Mouse (Mus musculus) CH12.LX (cell line): ENCODE results near the gene Mfsd7a. TPM values are rescaled to one million over a fixed set of nuclear protein-coding genes. Genes with fewer than 3 reads are reported as not detected.

Experiments
- DNase-seq: peaks from one replicate; pipeline ENCODE4 v3.0.0-alpha.2; 2013; ENCODE audit errors: extremely low read depth
- H3K27ac ChIP-seq: 2 replicates; pipeline ENCODE4 v1.5.1; 2012; ENCODE audit warnings: low read depth, mild to moderate bottlenecking, control low read depth, moderate library complexity; ENCODE audit not compliant: insufficient read depth
- H3K27me3 ChIP-seq: replicated peaks from 2 replicates; pipeline ENCODE3; 2012; ENCODE audit warnings: inconsistent platforms
- H3K36me3 ChIP-seq, 2 experiments: replicated peaks in 1 of 2; 2 replicates each; pipeline versions ENCODE3 to v1.6.1; 2012; ENCODE audit warnings: inconsistent platforms in 1 of 2, low read length in 1 of 2, mild to moderate bottlenecking in 1 of 2, mixed read lengths in 1 of 2, moderate library complexity in 1 of 2; ENCODE audit not compliant: control insufficient read depth in 1 of 2, insufficient read depth in 1 of 2
- H3K4me1 ChIP-seq, 2 experiments: 2 replicates each; pipeline ENCODE4 v1.6.1; 2012; ENCODE audit warnings: inconsistent platforms in 1 of 2, moderate library complexity in 1 of 2; ENCODE audit not compliant: insufficient read depth in 2 of 2, control insufficient read depth in 1 of 2
- H3K4me2 ChIP-seq: 2 replicates; pipeline ENCODE4 v1.6.1; 2012; ENCODE audit warnings: low read depth, mild to moderate bottlenecking, control low read depth; ENCODE audit not compliant: poor library complexity, insufficient read depth, severe bottlenecking
- H3K4me3 ChIP-seq, 3 experiments: fragments of 150-350 bp in 1 of 3; sonication (generic) in 1 of 3; replicated peaks in 1 of 3; 2 replicates each; pipeline versions ENCODE3 to v1.5.1; 2011 to 2012; ENCODE audit warnings: low read depth in 2 of 3, low read length in 2 of 3, mild to moderate bottlenecking in 2 of 3, moderate library complexity in 2 of 3, control low read depth in 1 of 3, improper control_type of control experiment in 1 of 3, inconsistent platforms in 1 of 3, mixed read lengths in 1 of 3; ENCODE audit not compliant: poor library complexity in 1 of 3
- H3K79me2 ChIP-seq: replicated peaks from 2 replicates; pipeline ENCODE4 v1.6.1; 2012; ENCODE audit warnings: mild to moderate bottlenecking, moderate library complexity; ENCODE audit not compliant: control insufficient read depth, poor library complexity, insufficient read depth, severe bottlenecking; ENCODE audit errors: extremely low read depth
- H3K9ac ChIP-seq: 2 replicates; pipeline ENCODE4 v1.6.1; 2012; ENCODE audit warnings: low read depth, mild to moderate bottlenecking, control low read depth, moderate library complexity; ENCODE audit not compliant: insufficient read depth
- H3K9me3 ChIP-seq: replicated peaks from 2 replicates; pipeline ENCODE3; 2012; ENCODE audit warnings: low read length, inconsistent platforms, mixed read lengths
- CHD2 ChIP-seq: IDR thresholded peaks from 2 replicates; pipeline ENCODE4 v1.6.1; 2011; ENCODE audit warnings: low read length, improper control_type of control experiment
- CTCF ChIP-seq, 2 experiments: IDR thresholded peaks in 1 of 2; conservative IDR thresholded peaks in 1 of 2; 2 replicates each; pipeline ENCODE4 v1.5.1; 2011 to 2012; ENCODE audit warnings: low read depth in 2 of 2, low read length in 2 of 2, improper control_type of control experiment in 1 of 2, inconsistent platforms in 1 of 2, mild to moderate bottlenecking in 1 of 2, moderate library complexity in 1 of 2
- E2F4 ChIP-seq: IDR thresholded peaks from 2 replicates; pipeline ENCODE4 v1.6.1; 2011; ENCODE audit warnings: low read depth, low read length, improper control_type of control experiment; ENCODE audit not compliant: insufficient replicate concordance
- ELF1 ChIP-seq: IDR thresholded peaks from 2 replicates; pipeline ENCODE4 v1.6.1; 2014; ENCODE audit warnings: low read depth, mild to moderate bottlenecking, inconsistent platforms, low read length, improper control_type of control experiment
- ETS1 ChIP-seq: conservative IDR thresholded peaks from 2 replicates; pipeline ENCODE4 v1.6.1; 2012; ENCODE audit warnings: low read depth, mild to moderate bottlenecking, inconsistent platforms, low read length, improper control_type of control experiment, moderate library complexity
- GABPA ChIP-seq: IDR thresholded peaks from 2 replicates; pipeline ENCODE4 v1.6.1; 2012; ENCODE audit warnings: low read depth, low read length, improper control_type of control experiment, inconsistent platforms; ENCODE audit not compliant: insufficient replicate concordance
- HCFC1 ChIP-seq: IDR thresholded peaks from 2 replicates; pipeline ENCODE4 v1.6.1; 2012; ENCODE audit warnings: low read depth, mild to moderate bottlenecking, inconsistent platforms, low read length, improper control_type of control experiment
- IRF4 ChIP-seq: IDR thresholded peaks from 2 replicates; pipeline ENCODE4 v1.6.1; 2014; ENCODE audit warnings: low read depth, mild to moderate bottlenecking, inconsistent platforms, low read length, improper control_type of control experiment
- JUN ChIP-seq: IDR thresholded peaks from 2 replicates; pipeline ENCODE4 v1.6.1; 2011; ENCODE audit warnings: low read depth, mild to moderate bottlenecking, low read length, improper control_type of control experiment, moderate library complexity; ENCODE audit not compliant: insufficient read depth
- JUND ChIP-seq: conservative IDR thresholded peaks from 2 replicates; pipeline ENCODE4 v1.6.1; 2011; ENCODE audit warnings: low read depth, low read length, improper control_type of control experiment
- KAT2A ChIP-seq: IDR thresholded peaks from 2 replicates; pipeline ENCODE4 v1.6.1; 2012; ENCODE audit warnings: low read length, improper control_type of control experiment, inconsistent platforms; ENCODE audit not compliant: insufficient replicate concordance
- MAX ChIP-seq: IDR thresholded peaks from 2 replicates; pipeline ENCODE4 v1.6.1; 2011; ENCODE audit warnings: low read length, improper control_type of control experiment
- MYC ChIP-seq: IDR thresholded peaks from 2 replicates; pipeline ENCODE4 v1.6.1; 2011; ENCODE audit warnings: low read depth, mild to moderate bottlenecking, improper control_type of control experiment, low read length
- NELFE ChIP-seq: IDR thresholded peaks from 2 replicates; pipeline ENCODE4 v1.6.1; 2011; ENCODE audit warnings: low read depth, low read length, improper control_type of control experiment
- NRF1 ChIP-seq: IDR thresholded peaks from 2 replicates; pipeline ENCODE4 v1.6.1; 2014; ENCODE audit warnings: low read depth, mild to moderate bottlenecking, inconsistent platforms, low read length, improper control_type of control experiment, moderate library complexity
- POLR2A ChIP-seq: IDR thresholded peaks from 2 replicates; pipeline ENCODE4 v1.6.1; 2011; ENCODE audit warnings: low read depth, mild to moderate bottlenecking, improper control_type of control experiment, low read length
- RAD21 ChIP-seq: IDR thresholded peaks from 2 replicates; pipeline ENCODE4 v1.6.1; 2011; ENCODE audit warnings: low read depth, mild to moderate bottlenecking, low read length, improper control_type of control experiment, moderate library complexity
- SIN3A ChIP-seq: IDR thresholded peaks from 2 replicates; pipeline ENCODE4 v1.6.1; 2012; ENCODE audit warnings: low read length, improper control_type of control experiment, inconsistent platforms
- SMC3 ChIP-seq: IDR thresholded peaks from 2 replicates; pipeline ENCODE4 v1.6.1; 2011; ENCODE audit warnings: low read depth, low read length, improper control_type of control experiment
- TBP ChIP-seq: conservative IDR thresholded peaks from 2 replicates; pipeline ENCODE4 v1.6.1; 2011; ENCODE audit warnings: low read depth, low read length, improper control_type of control experiment
- TCF12 ChIP-seq: IDR thresholded peaks from 2 replicates; pipeline ENCODE4 v1.6.1; 2014; ENCODE audit warnings: low read depth, mild to moderate bottlenecking, inconsistent platforms, low read length, improper control_type of control experiment
- UBTF ChIP-seq: IDR thresholded peaks from 2 replicates; pipeline ENCODE4 v1.6.1; 2012; ENCODE audit warnings: low read depth, mild to moderate bottlenecking, inconsistent platforms, low read length, improper control_type of control experiment, moderate library complexity
- ZMIZ1 ChIP-seq: IDR thresholded peaks from 2 replicates; pipeline ENCODE4 v1.6.1; 2012; ENCODE audit warnings: low read depth, mild to moderate bottlenecking, inconsistent platforms, low read length, improper control_type of control experiment
- dilution Hi-C: fragments of 300-500 bp; cut with MboI; formaldehyde crosslinking; loops from 2 replicates; pipeline ENCODE4 v1.14.3; 2020; ENCODE audit warnings: low sequenced_read_pairs; ENCODE audit not compliant: extremely low pct_unique_long_range_greater_than_20kb, extremely low pct_ligation_motif_present
- in situ Hi-C: fragments of 300-500 bp; cut with MboI; formaldehyde crosslinking; loops from 3 replicates; pipeline ENCODE4 v1.14.3; 2019; ENCODE audit warnings: low sequenced_read_pairs, low pct_ligation_motif_present, low pct_unique_long_range_greater_than_20kb, mixed read lengths
- polyA plus RNA-seq: library from polyadenylated mRNA; unstranded; fragments of >175 nt; gene quantifications from 2 replicates; pipeline ENCODE4 v1.2.1, GENCODE M21; 2012; ENCODE audit warnings: low read depth; ENCODE audit not compliant: insufficient read length
- total RNA-seq, 2 experiments: library from RNA; depleted of rRNA; stranded (reverse); fragments of 300-350 nt in 1 of 2; fragments of >200 nt in 1 of 2; gene quantifications; 2 replicates each; pipeline ENCODE4 v1.2.3; 2012 to 2014

Gene Mfsd7a
- total and polyA plus RNA-seq, 3 experiments, result not detected

DNA sequence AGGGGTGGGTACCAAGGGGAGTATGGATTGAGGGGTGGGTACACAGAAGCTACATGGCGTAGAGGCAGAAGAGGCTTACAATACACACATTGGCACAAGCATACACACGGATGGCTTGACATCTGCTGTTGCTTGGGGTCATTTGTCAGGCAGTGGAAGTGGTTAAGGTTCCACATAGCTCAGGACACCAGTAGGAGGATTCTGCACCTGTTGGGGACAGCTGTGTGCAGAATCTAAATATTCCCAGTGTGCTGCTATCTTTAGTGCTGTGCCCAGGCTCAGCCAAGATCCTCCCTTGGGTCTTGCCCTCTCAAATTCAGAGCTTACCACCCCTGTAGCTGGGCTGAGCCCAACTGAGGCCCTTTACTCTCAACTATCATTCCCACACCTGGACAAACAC is 12.6 kb downstream of the Mfsd7a start:
- Histone ChIP-seq H3K4me1 (peaks cover 3 to 20% of the 10 kb centered on the region in 2 experiments), H3K27ac (no peak overlapping the region), H3K4me3 (no peak overlapping the region), H3K36me3 (peaks cover 8 to 19% of the 10 kb centered on the region in 2 experiments), H3K4me2 (no peak overlapping the region), H3K9me3 (no peaks in the 10 kb centered on the region), H3K9ac (no peak overlapping the region), H3K79me2 (peaks cover 10% of the 10 kb centered on the region), H3K27me3 (peaks cover 2% of the 10 kb centered on the region)
- DNase-seq, result no peak
- dilution Hi-C loops (no loop called here), in situ Hi-C loops (loop anchor here (25.0 kb wide), 1 partner anchor 226 kb away; the partner anchor contains the start of genes Dgkq and Idua)
- TF ChIP-seq GABPA, result no peak
- TF ChIP-seq UBTF, result no peak

DNA sequence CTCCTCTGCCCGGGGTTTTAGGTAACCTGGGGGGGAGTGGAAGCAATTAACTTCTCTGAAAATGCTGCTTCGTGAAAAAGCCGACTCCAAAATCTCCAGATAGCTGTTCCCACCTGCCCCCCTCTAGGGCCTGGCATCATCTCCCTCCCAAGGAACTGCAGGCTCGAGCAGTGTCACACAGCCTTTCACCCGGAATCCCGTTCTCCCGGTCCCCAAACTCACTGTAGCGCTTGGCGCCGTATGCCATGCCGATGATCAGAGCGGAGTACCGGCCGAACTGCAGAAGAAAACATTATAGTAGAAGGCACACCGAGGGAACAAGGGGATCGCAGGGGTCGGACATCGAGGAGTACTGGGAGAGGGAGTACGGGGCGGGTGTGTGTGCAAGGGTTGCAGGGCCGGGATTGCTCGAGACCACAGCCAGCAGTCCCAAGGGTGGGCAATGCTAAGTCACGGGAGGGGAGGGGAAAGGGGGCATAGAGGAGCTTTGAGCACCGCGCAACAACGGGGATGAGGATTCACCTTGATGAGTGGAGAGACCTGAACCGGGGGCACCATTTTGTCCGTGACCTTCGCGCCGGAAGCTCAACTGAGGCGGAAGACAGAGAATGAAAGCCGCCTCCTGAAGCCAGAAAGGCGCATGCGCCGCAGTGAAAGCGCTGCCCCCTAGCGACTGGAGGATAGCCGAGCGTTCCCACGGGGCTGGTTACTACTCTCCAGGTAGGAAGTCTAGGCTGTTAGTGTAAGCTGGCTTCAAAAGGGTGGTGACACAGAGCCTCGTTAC is 14.7 kb downstream of the Mfsd7a start, which contains the start of gene Atp5k:
TSS of gene Atp5k (minus strand) at position 645 of the 784 bp plus-strand sequence.
- in situ Hi-C loops, result loop anchor here (25.0 kb wide), 1 partner anchor 228 kb away; the partner anchor contains the start of genes Dgkq and Idua
- H3K27ac ChIP-seq, result 0 out of 2 replicates have a peak within 1 kb of the TSS, but pooled peaks have one; percentile 1
- H3K4me1 ChIP-seq, result peaks cover 0 to 17% of the 10 kb centered on the region in 2 experiments; a peak in 2 of 4 replicates
- peaks cover 2% of the 10 kb centered on the region for H3K27me3 ChIP-seq
- TF ChIP-seq NRF1 (peak; percentile 92), POLR2A (peak; percentile 89), MAX (no peak), SMC3 (peak; percentile 35), KAT2A (peak; percentile 89), TBP (peak; percentile 84), GABPA (peak; percentile 56; the same call in 1 of the 2 replicates), SIN3A (peak; percentile 53), E2F4 (no peak), JUN (no peak), ZMIZ1 (peak; percentile 74; the same call in 1 of the 2 replicates), CHD2 (peak; percentile 74), MYC (peak; percentile 49; the same call in 1 of the 2 replicates), ETS1 (no peak; the same call in 1 of the 2 replicates), IRF4 (peak; percentile 73), TCF12 (peak; percentile 87), ELF1 (peak; percentile 94), RAD21 (no peak; the same call in none of the 2 replicates), CTCF (conservative IDR thresholded peaks at IDR 0.05 in 1 of 2, IDR thresholded peaks at IDR 0.05 in 1 of 2; ENCODE audit: low read depth in 2 of 2, low read length in 2 of 2) (peak; percentile 54 to 90; a peak in 3 of 4 replicates), NELFE (peak; percentile 89), JUND (no peak; the same call in 1 of the 2 replicates), HCFC1 (peak; percentile 90)
- DNase-seq, result peak; percentile 96
- H3K79me2 ChIP-seq, result peaks cover 10% of the 10 kb centered on the region
- peaks cover 23 to 39% of the 10 kb centered on the region in 2 experiments for H3K36me3 ChIP-seq
- peak within 1 kb of the TSS; percentile 90 for H3K9ac ChIP-seq
- H3K4me2 ChIP-seq, result peak within 1 kb of the TSS; percentile 99
- H3K4me3 ChIP-seq, result peak within 1 kb of the TSS; percentile 90 to 94 (median 92)
- dilution Hi-C loops, result no loop called here
- H3K9me3 ChIP-seq, result no peaks in the 10 kb centered on the region
